Comparison of ENCODE assay signal across 25 mouse cellular contexts in the genomic region with DNA sequence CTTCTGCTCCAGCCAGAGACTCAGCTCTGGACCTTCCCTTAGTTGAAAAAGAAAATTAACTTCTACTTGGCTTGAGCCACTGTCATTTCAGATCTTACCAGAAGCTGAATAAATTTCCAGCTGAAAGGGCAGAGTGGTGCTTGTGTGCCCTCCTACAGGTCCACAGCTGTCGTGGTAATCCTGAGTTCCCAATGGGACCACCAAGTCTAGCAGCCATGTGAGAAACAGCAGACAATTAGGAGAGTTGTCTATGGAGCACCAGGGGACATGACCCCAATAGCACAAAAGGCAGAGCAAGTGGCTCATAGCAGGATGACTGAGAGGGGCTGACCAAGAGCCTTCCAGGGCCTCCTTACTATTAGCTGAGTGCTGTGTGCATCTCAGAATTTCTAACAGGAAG. TPM values are rescaled to one million over a fixed set of nuclear protein-coding genes. Genes with fewer than 3 reads are reported as not detected.
"Had no signal": no experiment of that assay in that cellular context is flagged by ENCODE, and none has a peak within 500 bp of the region (broad histone marks: within the 10 kb centered on the region; RNA-seq: fewer than 3 reads in every experiment).

No protein-coding gene starts in this region.

- H3K9me3 ChIP-seq: liver, embryonic 13.5 days; liver, embryonic 15.5 days; lung, embryonic 15.5 days; midbrain, embryonic 13.5 days; neural tube, embryonic 12.5 days had no signal

- H3K4me1 ChIP-seq: midbrain, embryonic 13.5 days; neural tube, embryonic 12.5 days had no signal

- H3K9ac ChIP-seq: liver, embryonic 13.5 days; liver, embryonic 15.5 days; liver, postnatal 0 days; lung, embryonic 15.5 days; midbrain, embryonic 13.5 days; neural tube, embryonic 12.5 days had no signal

- H3K27ac ChIP-seq: liver, embryonic 13.5 days; liver, embryonic 15.5 days; lung, embryonic 15.5 days; macrophage; midbrain, embryonic 13.5 days; neural tube, embryonic 12.5 days had no signal

- H3K4me2 ChIP-seq: liver, embryonic 13.5 days; liver, embryonic 15.5 days; lung, embryonic 15.5 days; midbrain, embryonic 11.5 days; midbrain, embryonic 13.5 days; neural tube, embryonic 12.5 days had no signal

- H3K36me3 ChIP-seq: liver, embryonic 13.5 days; liver, embryonic 15.5 days; lung, embryonic 15.5 days; midbrain, embryonic 13.5 days; neural tube, embryonic 12.5 days had no signal

- H3K27me3 ChIP-seq: liver, embryonic 13.5 days; lung, embryonic 15.5 days; midbrain, embryonic 13.5 days; neural tube, embryonic 12.5 days had no signal

- ATAC-seq: liver, postnatal 0 days; lung, postnatal 0 days; midbrain, embryonic 13.5 days; midbrain, embryonic 16.5 days had no signal

- DNase-seq: liver, embryonic 13.5 days; liver, postnatal 0 days; lung, adult 2 months; lung, postnatal 14 days; lung, postnatal 36 days; right cerebral cortex, postnatal 25 days; right cerebral cortex, postnatal 4 days; spleen, adult 18-20 months; thymus, adult 18-20 months; thymus, postnatal 14 days; thymus, postnatal 36 days had no signal

- H3K4me3 ChIP-seq: liver, embryonic 13.5 days; liver, embryonic 15.5 days; lung, embryonic 15.5 days; megakaryocyte, embryonic 14.5 days; midbrain, embryonic 13.5 days; neural tube, embryonic 12.5 days had no signal

RNA-seq across cellular contexts. Expression of a gene that starts 18.2 kb away (rescaled TPM):
- total RNA-seq: megakaryocyte progenitor cell, adult 5-6 weeks; monocyte, adult 5-6 weeks; neutrophil, adult 5-6 weeks had no signal
- polyA plus RNA-seq: liver, postnatal 0 days; macrophage; stomach, embryonic 14.5 days; thymus, postnatal 0 days had no signal
